Mouse (Mus musculus): ENCODE results near the gene Srprb.
A peak's percentile ranks its signal among the peaks of the same experiment; 100 is the strongest.
"Not testable (repeated sequence)": the region's sequence is repeated elsewhere in the genome, so short reads cannot be mapped to it uniquely, and the experiment has no call there.

The Srprb gene

DNA sequence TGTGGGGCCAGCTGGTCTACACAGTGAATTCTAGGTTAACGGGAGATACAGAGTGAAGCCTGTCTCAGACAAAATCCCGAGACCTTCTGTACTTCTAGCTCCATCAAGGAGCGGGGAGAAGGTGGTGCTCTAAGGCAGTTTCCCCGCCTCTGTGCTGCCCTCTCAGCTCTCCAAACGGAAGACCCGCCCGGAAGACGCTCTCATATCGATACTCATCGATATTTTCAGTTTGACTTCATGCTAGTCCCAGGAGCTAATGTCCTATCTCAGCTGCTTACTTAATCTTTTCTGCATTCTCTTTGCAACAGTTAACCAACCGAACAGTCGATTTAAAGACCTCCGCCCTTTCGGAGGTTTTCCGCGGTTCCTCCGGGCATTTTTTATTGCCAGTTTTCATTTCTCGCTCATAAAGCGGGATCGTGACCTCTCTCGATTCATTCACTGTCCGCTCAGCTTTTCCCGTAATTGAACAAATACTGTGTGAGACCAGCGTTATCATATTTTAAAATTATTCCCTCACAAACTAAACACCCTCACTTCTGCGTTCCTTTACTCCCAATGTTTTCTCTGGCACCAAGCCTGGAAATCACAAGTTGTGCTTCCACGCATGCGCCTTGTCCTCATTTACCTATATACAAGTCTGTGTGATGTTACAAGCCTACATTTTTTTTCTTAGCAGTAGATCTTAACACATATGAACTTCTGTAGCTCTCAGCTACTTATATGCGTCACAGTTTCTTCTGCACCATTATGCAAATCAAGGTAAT, 10.9 kb upstream of the Srprb start:
- DNase-seq (ENCODE audit: extremely low spot score, low spot score) = no peak

GRCm38 (mm10) chr9:103208802-103209423, 7.0 kb upstream of the Srprb start:
- no peak for DNase-seq (ENCODE audit: extremely low spot score, low spot score)

DNA sequence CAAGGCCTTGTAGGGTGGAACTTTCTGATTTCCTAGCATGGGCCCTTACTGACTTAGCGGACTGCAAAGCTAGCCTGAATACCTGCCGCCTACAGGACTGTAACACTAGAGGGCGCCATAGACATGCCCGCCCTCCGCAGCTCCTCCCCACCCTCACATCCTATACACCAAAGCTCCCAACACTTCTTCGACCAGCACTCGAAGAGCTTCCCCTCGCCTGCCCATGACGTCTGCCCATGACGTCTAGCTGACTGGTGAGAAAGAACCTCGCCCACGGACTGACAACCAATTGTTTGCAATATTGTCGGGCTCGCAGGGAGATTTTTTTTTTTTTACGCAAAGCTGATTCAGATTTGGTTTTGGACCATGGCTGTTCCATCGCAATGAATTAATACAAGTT, 5.9 kb upstream of the Srprb start:
- DNase-seq (ENCODE audit: extremely low spot score, low spot score) = peak; percentile 66

DNA sequence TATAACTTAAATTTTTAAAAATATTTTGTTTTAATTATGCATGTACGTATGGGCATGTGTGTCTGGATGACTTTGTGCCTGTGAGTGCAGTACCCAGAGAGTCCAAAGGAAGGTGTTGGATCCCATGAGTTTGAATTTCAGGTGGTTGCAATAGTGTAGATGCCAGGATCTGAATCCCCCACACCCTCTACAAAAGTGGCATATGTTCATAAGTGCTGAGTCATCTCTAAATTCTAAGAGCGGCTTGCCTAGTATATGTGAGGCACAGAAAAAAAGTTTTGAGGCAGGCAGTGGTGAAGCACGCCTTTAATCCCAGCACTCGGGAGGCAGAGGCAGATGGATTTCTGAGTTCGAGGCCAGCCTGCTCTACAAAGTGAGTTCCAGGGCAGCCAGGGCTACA, 3.8 kb upstream of the Srprb start:
- DNase-seq (ENCODE audit: extremely low spot score, low spot score) = no peak

DNA sequence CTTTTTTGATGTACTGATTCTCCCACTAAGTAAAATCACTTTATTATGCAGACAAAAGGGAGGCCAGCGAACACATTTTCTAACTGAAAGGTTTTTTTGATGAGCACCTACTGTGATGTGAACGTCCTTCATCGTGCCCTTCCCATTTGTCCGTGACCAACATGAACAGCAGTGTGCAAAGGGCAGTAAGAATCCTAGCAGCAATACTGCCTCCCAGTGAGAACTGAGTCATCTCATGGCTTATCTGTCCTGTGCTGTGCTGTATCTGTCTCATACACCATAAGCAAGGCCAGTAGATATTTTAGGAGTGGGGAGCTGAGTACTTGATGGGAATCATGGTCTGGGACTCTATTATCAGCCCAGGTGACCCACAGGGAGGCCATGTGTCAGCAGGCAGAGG, 13.5 kb downstream of the Srprb start:
- no peak for DNase-seq (ENCODE audit: extremely low spot score, low spot score)

GRCm38 (mm10) chr9:103186747-103187146, 15.2 kb downstream of the Srprb start:
- no peak for DNase-seq (ENCODE audit: extremely low spot score, low spot score)

GRCm38 (mm10) chr9:103185946-103186345, 16.0 kb downstream of the Srprb start:
- DNase-seq (ENCODE audit: extremely low spot score, low spot score) = no peak

DNA sequence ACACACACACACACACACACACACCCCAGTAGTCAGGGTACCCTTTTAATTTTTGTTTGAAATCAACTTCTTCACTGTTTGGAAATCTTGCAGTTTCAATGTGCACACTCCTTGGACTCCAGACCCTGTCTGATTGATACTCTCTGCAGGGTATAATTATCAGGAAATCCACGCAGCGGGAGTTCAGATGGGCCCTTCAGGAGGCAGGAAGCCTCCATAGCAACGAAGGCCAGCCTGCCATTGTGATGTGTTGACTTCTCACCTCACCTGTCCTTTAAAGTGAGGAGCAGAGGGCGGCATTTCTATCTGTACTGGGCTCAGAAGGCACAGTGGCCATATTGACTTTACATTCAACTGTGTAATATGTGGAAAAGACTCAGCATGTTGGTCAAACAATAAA, 17.1 kb downstream of the Srprb start:
- no peak for DNase-seq (ENCODE audit: extremely low spot score, low spot score)

- no peak for DNase-seq (ENCODE audit: extremely low spot score, low spot score)
Measured at GRCm38 (mm10) chr9:103181886-103182285, 20.1 kb downstream of the Srprb start.

GRCm38 (mm10) chr9:103180807-103181565, 21.0 kb downstream of the Srprb start:
- peak; percentile 78 for DNase-seq (ENCODE audit: extremely low spot score, low spot score)

- DNase-seq (ENCODE audit: extremely low spot score, low spot score) = no peak
Measured at GRCm38 (mm10) chr9:103180303-103180702, 21.6 kb downstream of the Srprb start.

DNA sequence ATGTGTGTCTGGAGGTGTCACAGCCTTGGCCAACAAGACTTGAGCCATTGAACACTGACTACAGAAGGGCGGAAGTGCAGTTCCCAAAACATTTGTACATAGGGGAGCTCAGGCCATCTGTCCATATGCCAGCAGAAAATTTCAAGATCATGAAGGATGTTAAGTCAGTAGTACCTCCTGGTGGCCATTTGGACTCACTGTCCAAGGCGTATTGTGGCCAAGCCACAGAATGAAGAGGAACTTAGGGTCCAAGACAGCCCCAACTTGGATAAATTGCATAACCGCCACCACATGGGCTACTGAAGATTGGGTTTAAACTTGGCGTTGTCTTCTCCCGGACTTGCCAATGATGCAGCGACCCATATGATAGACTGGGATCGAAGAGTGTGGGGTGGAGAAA, 26.2 kb downstream of the Srprb start:
- DNase-seq (ENCODE audit: extremely low spot score, low spot score) = no peak

- DNase-seq (ENCODE audit: extremely low spot score, low spot score) = no peak
Measured at GRCm38 (mm10) chr9:103174771-103175519, 27.0 kb downstream of the Srprb start.

- DNase-seq (ENCODE audit: extremely low spot score, low spot score) = no peak
Measured at GRCm38 (mm10) chr9:103168771-103169170, 33.2 kb downstream of the Srprb start.

- DNase-seq (ENCODE audit: extremely low spot score, low spot score) = no peak
Measured at GRCm38 (mm10) chr9:103168046-103168445, 33.9 kb downstream of the Srprb start.

DNA sequence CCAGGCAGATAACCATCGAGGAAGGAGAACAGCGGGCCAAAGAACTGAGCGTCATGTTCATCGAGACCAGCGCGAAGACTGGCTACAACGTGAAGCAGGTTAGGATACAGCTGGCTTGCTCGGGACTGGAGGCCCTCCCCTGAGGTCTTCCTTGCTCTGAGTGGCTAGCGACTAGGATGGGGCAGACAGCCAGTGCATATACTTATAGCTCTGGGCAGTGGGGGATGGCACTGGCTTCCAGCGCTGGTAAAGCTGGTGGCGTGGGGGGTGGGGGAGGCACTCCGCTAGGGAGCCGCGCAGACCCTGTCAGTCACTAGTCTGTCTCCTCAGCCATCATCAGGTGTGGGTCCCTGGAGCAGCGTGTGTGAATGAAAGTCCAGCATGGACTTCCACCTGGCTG, 38.1 kb downstream of the Srprb start:
- DNase-seq (ENCODE audit: extremely low spot score, low spot score) = no peak

GRCm38 (mm10) chr9:103155158-103155557, 46.8 kb downstream of the Srprb start:
- DNase-seq (ENCODE audit: extremely low spot score, low spot score) = not testable (repeated sequence)

DNA sequence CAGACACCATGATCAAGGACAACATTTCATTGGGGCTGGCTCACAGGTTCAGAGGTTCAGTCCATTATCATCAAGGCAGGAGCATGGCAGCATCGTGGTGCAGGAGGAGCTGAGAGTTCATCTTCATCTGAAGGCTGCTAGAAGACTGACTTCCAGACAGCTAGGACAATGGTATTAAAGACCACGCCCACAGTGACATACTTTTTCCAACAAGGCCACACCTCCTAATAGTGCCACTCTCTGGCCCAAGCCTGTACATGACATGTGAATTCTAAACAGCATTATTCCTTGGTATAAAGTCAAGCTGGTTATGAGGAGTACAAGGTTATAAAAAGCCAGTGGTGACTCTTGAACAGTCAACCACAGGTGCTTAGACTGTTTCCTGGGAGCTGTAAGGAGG, 47.4 kb downstream of the Srprb start:
- no peak for DNase-seq (ENCODE audit: extremely low spot score, low spot score)

DNA sequence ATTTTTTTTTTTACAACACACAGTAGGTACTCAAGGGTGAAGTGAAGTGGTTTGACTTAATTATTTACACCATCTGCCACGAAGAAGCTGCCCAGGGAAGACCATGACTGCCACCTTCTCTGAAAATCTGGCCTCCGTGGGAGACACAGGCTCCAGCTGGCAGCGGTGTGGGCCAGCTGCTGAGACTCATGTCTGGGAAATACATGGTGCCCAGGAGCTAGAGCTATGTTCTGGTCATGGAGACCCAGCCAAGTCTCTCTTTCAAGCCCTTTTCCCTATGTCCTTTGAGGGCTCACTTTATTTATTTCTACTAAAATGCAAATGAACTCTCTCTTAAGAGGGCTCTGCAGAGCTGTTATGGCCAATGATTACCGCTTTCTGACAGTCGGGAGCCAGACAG, 48.7 kb downstream of the Srprb start:
- DNase-seq (ENCODE audit: extremely low spot score, low spot score) = no peak

GRCm38 (mm10) chr9:103149074-103149799, 52.7 kb downstream of the Srprb start:
- DNase-seq (ENCODE audit: extremely low spot score, low spot score) = no peak

- DNase-seq (ENCODE audit: extremely low spot score, low spot score) = no peak
Measured at GRCm38 (mm10) chr9:103147103-103147502, 54.8 kb downstream of the Srprb start.

Data from neural tube, embryonic 10.5 days (tissue).